Mouse (Mus musculus): ENCODE measurements at regions not wholly inside any gene's neighbourhood (a gene's known extent, or its start where the extent isn't known, plus 50 kb on each side); places are given as distances from the start of the nearest gene placed in this dataset.
A peak's percentile ranks its signal among the peaks of the same experiment; 100 is the strongest.

DNA sequence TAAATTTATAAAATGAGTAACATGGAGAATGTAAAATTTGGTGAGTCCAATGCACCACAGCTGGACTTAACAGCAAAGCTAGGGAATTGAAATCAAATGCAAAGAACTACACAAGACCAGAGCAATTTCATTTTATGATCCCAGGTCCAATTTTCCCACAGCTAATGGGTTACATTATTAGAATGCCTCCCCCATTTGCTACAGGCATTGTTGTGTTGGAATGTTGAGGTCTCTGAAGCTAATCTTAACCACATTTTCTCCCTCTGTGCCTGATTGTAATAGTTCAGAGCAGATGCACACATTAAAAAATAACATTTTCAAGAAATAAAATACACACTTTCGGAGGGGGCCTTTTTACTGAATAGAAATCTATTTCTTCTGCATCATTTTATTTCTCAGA, 254.3 kb downstream of the Rfpl4b start:
- 79% methylated on average over 1 of the region's 1 CpGs for WGBS
- no peaks in the 10 kb centered on the region for H3K9me3 ChIP-seq

DNA sequence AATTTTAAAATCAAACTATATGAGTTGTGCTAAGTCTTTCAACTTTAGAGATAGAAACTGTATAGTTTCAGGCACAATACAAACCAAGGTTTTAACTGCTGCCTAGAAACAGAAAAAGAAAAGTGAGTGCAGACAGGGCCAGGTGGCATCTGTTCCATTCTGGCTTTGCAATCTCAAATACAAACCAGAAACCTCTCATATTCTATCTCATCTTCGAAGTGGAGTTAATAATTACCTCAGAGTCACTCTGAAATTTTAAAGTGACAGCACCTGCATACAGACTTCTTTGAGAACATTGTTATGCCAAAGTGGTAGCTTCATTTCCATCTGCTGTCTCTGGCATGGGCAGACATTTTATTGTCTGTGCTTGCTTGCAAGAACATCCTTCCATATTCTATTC, 255.2 kb downstream of the Rfpl4b start:
- no peak for DNase-seq (ENCODE audit: low spot score)
- no peaks in the 10 kb centered on the region for H3K9me3 ChIP-seq
- H3K36me3 ChIP-seq (replicated peaks), result no peaks in the 10 kb centered on the region
- H3K27me3 ChIP-seq (replicated peaks; ENCODE audit: low read depth, poor library complexity, severe bottlenecking), result no peaks in the 10 kb centered on the region
- no peaks in the 10 kb centered on the region for H3K4me1 ChIP-seq
- no peak overlapping the region for H3K27ac ChIP-seq (replicated peaks)
- 78% methylated on average over 1 of the region's 1 CpGs for WGBS
- H3K4me3 ChIP-seq, result no peak overlapping the region

More for the DNA sequence above, 254.3 kb downstream of the Rfpl4b start:
- Histone ChIP-seq H3K4me1 (no peaks in the 10 kb centered on the region), H3K27me3 (replicated peaks; ENCODE audit: low read depth, poor library complexity, severe bottlenecking) (no peaks in the 10 kb centered on the region), H3K27ac (replicated peaks) (no peak overlapping the region), H3K4me3 (no peak overlapping the region), H3K36me3 (replicated peaks) (no peaks in the 10 kb centered on the region)
- no peak for DNase-seq (ENCODE audit: low spot score)

DNA sequence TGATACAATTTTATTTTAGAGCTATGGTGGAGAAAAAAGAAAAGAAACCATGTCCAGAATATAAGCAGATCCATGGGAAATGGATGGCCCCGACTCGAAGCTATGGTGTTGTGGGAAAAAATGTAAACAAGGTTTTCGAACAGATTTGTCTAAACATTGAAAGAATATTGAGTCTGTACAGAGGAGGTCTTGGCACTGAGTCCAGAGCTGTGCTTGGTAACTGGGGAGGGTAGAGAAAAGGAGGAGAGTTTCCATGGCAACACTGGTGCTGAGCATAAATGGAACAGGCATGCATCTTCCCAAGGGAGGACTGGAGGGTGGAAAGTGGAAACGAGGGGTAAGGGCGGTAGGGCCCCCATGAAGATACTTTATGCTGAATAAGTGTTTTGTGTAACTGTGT, 266.5 kb downstream of the Rfpl4b start:
- Histone ChIP-seq H3K27me3 (replicated peaks; ENCODE audit: low read depth, poor library complexity, severe bottlenecking) (no peaks in the 10 kb centered on the region), H3K27ac (replicated peaks) (peak overlapping the region; percentile 57), H3K9me3 (no peaks in the 10 kb centered on the region), H3K4me1 (peaks cover 21% of the 10 kb centered on the region), H3K36me3 (replicated peaks) (no peaks in the 10 kb centered on the region), H3K4me3 (no peak overlapping the region)
- 45% methylated on average over 5 of the region's 5 CpGs for WGBS
- DNase-seq (ENCODE audit: low spot score), result peak; percentile 43

DNA sequence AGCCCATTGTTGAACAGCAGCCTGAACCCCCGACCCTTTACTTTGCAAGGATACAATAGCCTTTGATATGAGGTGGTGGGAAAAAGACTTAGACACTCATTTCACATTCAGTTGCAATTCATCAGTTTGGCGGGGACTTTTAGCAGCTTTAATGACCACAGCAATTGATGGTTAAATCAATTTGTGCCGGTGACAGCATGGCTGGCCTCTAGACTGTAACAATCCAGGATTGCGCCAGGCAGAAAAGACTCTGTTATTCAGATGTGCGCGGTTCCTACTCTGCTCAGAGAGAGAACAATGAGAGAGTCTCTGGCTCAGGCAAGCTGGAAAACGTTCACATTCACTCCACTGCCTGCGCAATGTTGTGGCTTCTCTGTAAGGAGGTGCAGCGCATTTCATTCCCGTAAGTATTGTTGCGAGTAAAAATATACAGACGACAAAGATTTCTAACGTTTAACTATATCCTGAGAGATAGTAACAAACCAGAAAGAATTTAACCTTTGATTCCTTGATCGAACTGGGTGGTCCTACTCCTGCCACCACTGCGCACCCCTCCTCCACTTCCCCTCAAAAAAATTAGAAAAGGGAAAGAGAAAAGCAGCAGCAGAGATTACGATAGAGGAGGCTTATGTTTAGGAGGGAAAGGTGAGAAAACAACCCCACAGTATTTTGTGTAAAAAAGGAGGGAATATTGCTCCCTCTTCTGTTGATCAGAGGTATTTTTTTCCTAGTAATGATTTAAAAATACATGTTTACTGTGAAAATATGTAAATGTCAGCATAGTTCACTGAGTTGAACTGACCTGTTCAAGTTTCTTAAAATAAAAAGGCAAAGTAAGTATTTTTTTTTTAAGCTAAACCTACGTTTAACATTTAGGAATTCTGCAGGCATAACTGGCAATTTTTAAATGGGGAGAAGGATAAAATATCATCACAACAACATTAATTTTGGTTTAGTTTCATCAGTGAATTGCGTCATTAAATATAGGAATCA, 267.6 kb downstream of the Rfpl4b start:
- peak overlapping the region; percentile 85 for H3K27ac ChIP-seq (replicated peaks)
- H3K36me3 ChIP-seq (replicated peaks), result no peaks in the 10 kb centered on the region
- no peaks in the 10 kb centered on the region for H3K27me3 ChIP-seq (replicated peaks; ENCODE audit: low read depth, poor library complexity, severe bottlenecking)
- H3K4me3 ChIP-seq, result peak overlapping the region; percentile 47
- WGBS, result 7% methylated on average over 18 of the region's 18 CpGs
- peaks cover 21% of the 10 kb centered on the region for H3K4me1 ChIP-seq
- peak; percentile 65 for DNase-seq (ENCODE audit: low spot score)
- no peaks in the 10 kb centered on the region for H3K9me3 ChIP-seq

DNA sequence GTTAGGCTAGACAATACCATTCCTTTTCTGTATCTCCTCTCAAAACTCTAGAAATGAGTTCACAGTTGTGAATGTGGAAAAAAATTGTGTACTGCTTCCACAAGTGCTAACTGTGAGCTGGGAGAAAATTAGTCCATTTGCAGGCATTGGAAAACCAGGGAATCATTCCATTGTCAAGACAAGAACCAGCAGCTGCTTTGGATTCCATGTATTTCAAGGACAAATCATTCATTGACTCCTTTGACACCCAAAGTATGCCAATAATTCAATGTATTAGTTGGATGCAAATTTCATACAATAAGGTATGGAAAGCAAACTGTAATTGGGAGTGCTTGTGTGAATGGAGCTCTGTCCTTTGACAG, 268.3 kb downstream of the Rfpl4b start:
- peak overlapping the region; percentile 85 for H3K27ac ChIP-seq (replicated peaks)
- H3K4me1 ChIP-seq, result peaks cover 21% of the 10 kb centered on the region
- H3K9me3 ChIP-seq, result no peaks in the 10 kb centered on the region
- no peak for DNase-seq (ENCODE audit: low spot score)
- peak overlapping the region; percentile 47 for H3K4me3 ChIP-seq
- no peaks in the 10 kb centered on the region for H3K36me3 ChIP-seq (replicated peaks)
- H3K27me3 ChIP-seq (replicated peaks; ENCODE audit: low read depth, poor library complexity, severe bottlenecking), result no peaks in the 10 kb centered on the region

DNA sequence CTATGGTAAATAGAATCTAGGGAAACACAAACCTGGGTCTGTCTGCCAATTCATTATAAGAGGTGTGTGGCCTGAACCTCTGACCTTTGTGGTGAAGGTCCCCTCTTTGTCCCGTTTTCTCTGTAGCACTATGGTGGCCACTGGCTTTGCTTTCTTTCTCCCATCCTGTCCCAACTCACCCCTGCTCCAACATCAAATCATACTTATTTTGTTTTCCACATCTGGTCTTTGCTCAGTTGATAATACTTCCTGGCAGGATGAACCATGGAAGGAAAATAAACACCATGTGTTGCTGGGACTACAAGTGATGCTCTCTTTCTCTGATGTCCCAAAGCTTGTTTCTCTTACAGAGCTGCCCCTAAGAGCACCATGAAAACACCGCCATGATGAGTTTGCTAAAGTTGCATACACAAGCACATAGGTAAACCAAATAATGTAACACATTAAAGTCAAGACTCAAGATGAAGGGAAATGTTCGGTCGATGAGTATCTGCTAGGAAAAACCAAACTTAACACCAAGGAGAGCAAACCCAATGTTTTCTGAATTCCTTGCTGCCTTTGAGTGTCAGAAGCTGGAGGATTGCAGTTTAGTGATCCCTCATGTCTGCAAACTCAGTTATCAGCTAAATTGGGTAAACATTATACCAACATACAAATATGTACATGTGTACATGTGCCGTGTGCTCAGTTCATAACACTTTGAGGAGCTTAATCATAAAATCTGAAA, 269.1 kb downstream of the Rfpl4b start:
- H3K4me1 ChIP-seq, result peaks cover 21% of the 10 kb centered on the region
- no peaks in the 10 kb centered on the region for H3K27me3 ChIP-seq (replicated peaks; ENCODE audit: low read depth, poor library complexity, severe bottlenecking)
- H3K4me3 ChIP-seq, result no peak overlapping the region
- 67% methylated on average over 5 of the region's 5 CpGs for WGBS
- peak; percentile 13 for DNase-seq (ENCODE audit: low spot score)
- H3K36me3 ChIP-seq (replicated peaks), result no peaks in the 10 kb centered on the region
- no peaks in the 10 kb centered on the region for H3K9me3 ChIP-seq
- H3K27ac ChIP-seq (replicated peaks), result peak overlapping the region; percentile 85

DNA sequence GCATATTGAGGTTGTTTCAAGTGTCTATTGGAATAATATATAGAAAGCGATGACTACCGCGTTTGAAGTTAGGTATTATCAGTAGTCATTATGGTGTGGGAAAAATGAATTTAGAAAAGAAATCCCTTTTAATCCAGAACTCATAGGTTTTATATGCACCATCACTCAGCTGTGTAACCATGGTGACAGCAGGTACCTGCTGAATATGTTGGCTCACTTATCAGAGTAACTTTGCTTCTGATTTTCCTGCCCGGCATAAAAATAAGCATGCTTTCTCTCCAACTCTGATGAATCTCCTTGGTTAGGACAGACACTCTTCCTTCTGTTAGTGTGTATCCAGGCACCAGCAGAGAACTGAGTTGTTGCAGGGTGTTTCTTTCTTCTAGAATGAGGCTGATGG, 281.5 kb downstream of the Rfpl4b start:
- H3K27me3 ChIP-seq (replicated peaks; ENCODE audit: low read depth, poor library complexity, severe bottlenecking), result no peaks in the 10 kb centered on the region
- no peak for DNase-seq (ENCODE audit: low spot score)
- H3K9me3 ChIP-seq, result no peaks in the 10 kb centered on the region
- 94% methylated on average over 4 of the region's 4 CpGs for WGBS
- no peaks in the 10 kb centered on the region for H3K36me3 ChIP-seq (replicated peaks)
- no peak overlapping the region for H3K4me3 ChIP-seq
- H3K4me1 ChIP-seq, result no peaks in the 10 kb centered on the region
- no peak overlapping the region for H3K27ac ChIP-seq (replicated peaks)

DNA sequence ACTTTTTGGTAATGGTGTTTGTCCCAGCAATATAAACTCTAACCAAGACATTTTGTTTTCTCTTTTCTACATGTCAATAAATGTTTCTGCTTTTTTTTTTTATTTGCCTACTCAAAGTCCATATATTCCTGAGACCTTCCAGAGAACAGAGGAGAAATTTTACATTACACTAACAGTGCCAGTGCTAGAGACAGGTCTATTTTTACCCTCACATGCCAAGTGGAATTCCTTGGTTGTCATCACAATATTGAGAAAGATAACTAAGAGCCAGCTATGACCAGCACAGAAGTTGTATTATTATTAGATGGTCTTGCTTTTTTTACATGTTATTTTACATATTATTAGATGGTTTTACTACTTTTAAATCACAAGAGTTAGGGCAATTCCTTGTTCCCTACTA, 282.8 kb downstream of the Rfpl4b start:
- H3K9me3 ChIP-seq, result no peaks in the 10 kb centered on the region
- H3K27ac ChIP-seq (replicated peaks), result no peak overlapping the region
- no peaks in the 10 kb centered on the region for H3K4me1 ChIP-seq
- H3K27me3 ChIP-seq (replicated peaks; ENCODE audit: low read depth, poor library complexity, severe bottlenecking), result no peaks in the 10 kb centered on the region
- no peaks in the 10 kb centered on the region for H3K36me3 ChIP-seq (replicated peaks)
- no peak for DNase-seq (ENCODE audit: low spot score)
- H3K4me3 ChIP-seq, result no peak overlapping the region

DNA sequence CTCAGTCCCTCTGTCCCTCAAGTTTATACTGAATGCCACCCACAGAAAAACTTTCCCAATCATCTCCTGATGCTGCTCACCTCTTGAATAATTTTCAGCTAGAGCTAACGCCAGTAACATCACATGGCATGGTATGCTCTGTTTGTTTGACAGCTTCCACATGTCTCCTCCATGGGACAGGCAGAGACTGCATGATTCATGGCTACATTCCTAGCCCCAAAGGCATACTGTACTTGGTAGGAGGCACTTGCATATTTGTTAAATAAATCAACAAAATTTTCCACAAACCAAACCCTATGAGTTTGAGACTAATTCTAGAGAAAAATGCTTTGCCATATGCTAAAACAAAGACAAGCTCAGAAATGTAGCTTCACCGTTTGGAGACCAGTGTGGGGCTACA, 304.9 kb downstream of the Rfpl4b start:
- no peak for DNase-seq (ENCODE audit: low spot score)
- WGBS, result 78% methylated on average over 2 of the region's 2 CpGs

More for the DNA sequence above, 304.9 kb downstream of the Rfpl4b start:
- Histone ChIP-seq H3K27me3 (replicated peaks; ENCODE audit: low read depth, poor library complexity, severe bottlenecking) (no peaks in the 10 kb centered on the region), H3K4me3 (no peak overlapping the region), H3K27ac (replicated peaks) (no peak overlapping the region), H3K36me3 (replicated peaks) (no peaks in the 10 kb centered on the region), H3K4me1 (no peaks in the 10 kb centered on the region), H3K9me3 (no peaks in the 10 kb centered on the region)

Data from embryonic facial prominence, embryonic 10.5 days (tissue).